Mouse (Mus musculus): ENCODE measurements around the gene Nxpe4. TPM values are rescaled to one million over a fixed set of nuclear protein-coding genes. Genes with fewer than 3 reads are reported as not detected.
"Not testable (repeated sequence)": the region's sequence is repeated elsewhere in the genome, so short reads cannot be mapped to it uniquely, and the experiment has no call there.

Gene Nxpe4
- polyA plus RNA-seq, 1 experiment: 4.1 TPM

DNA sequence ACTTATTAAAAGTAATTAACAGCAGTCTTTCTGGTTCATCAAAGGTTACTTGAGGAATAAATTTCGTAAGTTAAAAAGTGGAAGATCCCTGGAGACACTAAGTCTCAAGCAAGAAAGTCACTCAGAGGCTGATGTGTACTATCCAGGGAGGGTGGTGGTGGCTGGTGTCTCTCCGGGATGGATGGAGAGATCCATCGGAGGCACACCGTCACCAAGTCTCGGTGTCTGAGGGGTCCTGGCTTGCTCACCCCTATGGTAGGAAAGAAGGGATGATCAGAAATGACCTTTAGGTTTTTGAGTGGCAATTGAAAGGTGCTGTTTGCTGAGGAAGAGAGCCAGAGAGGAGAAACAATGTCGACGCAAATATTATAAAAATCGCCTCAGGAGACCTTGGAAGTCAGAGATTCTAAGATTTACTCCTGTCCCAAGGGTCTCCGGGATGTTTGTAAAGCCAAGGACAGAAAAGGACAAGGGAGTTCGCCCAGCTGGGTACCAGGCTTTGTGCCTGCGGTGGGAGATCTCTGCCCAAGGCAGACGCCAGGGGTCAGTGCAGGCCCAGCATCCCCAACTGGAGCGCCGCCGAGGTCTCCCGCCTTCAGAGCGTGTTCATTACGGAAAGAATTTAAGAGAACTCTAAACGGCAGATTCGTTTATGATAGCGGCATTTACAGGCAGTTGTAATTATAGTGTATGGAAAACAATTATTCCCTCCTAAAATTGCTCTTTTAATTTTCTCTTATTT, 104.6 kb downstream of the Nxpe4 start:
- 14% methylated on average over 21 of the region's 21 CpGs for WGBS
- TF ChIP-seq POLR2A (IDR thresholded peaks at IDR 0.05; ENCODE audit: borderline replicate concordance, control insufficient read depth, low read depth, low read length) (no peak), CTCF (IDR thresholded peaks at IDR 0.05; ENCODE audit: control insufficient read depth, insufficient read depth, low read length) (peak; percentile 74)
- Histone ChIP-seq H3K27ac (ENCODE audit: control insufficient read depth, insufficient read depth, low read depth, low read length, poor library complexity) (no peak overlapping the region), H3K4me3 (replicated peaks; ENCODE audit: control insufficient read depth, low read depth, low read length) (no peak overlapping the region), H3K4me1 (ENCODE audit: control insufficient read depth, insufficient read depth, low read length) (no peaks in the 10 kb centered on the region; the same call in 1 of the 2 replicates)

DNA sequence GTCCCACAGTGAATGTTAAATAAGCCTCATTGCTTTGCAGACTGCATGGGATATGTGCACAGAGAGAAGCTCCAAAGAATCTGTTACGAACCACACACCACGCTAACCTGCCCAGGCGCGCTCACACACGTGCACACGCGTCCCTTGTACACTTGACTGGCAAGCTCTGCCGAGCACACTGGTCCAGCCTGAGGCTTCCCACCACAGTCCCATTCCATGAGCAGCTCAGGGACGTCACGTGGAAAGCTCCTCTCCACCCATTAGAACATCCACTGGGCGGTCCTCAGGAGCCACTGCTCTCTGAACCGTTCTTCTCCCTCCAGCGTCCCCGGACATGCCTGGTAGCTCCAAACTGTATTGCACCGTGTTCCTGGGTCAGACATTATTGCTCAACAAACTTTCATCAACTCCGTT, 105.2 kb downstream of the Nxpe4 start:
- WGBS: under 1% methylated on average over 16 of the region's 16 CpGs
- no peaks in the 10 kb centered on the region; the same call in 1 of the 2 replicates for H3K4me1 ChIP-seq (ENCODE audit: control insufficient read depth, insufficient read depth, low read length)
- no peak overlapping the region for H3K27ac ChIP-seq (ENCODE audit: control insufficient read depth, insufficient read depth, low read depth, low read length, poor library complexity)
- H3K4me3 ChIP-seq (replicated peaks; ENCODE audit: control insufficient read depth, low read depth, low read length): peak overlapping the region; percentile 58
- TF ChIP-seq CTCF (IDR thresholded peaks at IDR 0.05; ENCODE audit: control insufficient read depth, insufficient read depth, low read length) (no peak), POLR2A (IDR thresholded peaks at IDR 0.05; ENCODE audit: borderline replicate concordance, control insufficient read depth, low read depth, low read length) (no peak)

DNA sequence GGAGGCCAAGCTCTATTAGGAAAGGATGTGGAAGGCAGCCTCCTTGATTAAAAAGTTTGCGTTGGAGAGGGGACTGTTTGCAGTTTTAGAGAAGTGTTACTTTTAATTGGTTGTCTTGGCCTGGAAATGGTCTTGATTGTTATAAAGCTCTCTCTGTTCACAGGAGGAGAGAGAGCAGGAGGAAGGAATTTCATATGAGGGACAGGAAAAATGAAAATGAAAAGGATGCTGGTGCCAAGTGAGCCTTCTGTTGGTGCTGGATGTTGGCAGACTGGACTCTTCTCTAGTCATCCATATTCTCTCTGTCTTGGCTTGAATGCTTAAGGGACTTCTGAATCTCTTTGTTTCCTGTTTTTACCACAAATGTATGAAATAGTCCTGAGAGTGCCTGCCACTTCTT, 106.1 kb downstream of the Nxpe4 start:
- no peaks in the 10 kb centered on the region; the same call in 1 of the 2 replicates for H3K4me1 ChIP-seq (ENCODE audit: control insufficient read depth, insufficient read depth, low read length)
- 76% methylated on average over 1 of the region's 1 CpGs for WGBS
- TF ChIP-seq POLR2A (IDR thresholded peaks at IDR 0.05; ENCODE audit: borderline replicate concordance, control insufficient read depth, low read depth, low read length): no peak
- no peak for TF ChIP-seq CTCF (IDR thresholded peaks at IDR 0.05; ENCODE audit: control insufficient read depth, insufficient read depth, low read length)
- no peak overlapping the region for H3K27ac ChIP-seq (ENCODE audit: control insufficient read depth, insufficient read depth, low read depth, low read length, poor library complexity)
- H3K4me3 ChIP-seq (replicated peaks; ENCODE audit: control insufficient read depth, low read depth, low read length): no peak overlapping the region

DNA sequence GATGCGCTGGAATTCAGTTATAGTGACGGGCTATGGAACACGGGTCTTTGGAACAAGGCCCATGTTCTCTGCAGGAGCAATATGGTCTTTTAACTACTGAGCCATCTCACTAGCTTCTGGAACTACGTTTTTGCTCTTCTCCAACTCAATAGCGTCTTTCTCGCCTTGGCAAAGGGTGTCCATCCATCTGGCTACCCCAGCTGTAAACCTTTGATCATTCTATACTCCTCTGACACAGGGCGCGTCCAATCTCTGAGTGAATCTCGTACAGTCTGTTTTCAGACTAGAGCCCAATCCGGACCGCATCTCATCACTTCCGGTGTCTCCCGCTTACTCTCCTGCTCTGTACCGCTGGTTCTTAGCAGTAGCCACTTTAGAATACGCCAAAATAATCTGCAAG, 115.0 kb downstream of the Nxpe4 start:
- no peaks in the 10 kb centered on the region for H3K4me1 ChIP-seq (ENCODE audit: control insufficient read depth, insufficient read depth, low read length)
- H3K4me3 ChIP-seq (replicated peaks; ENCODE audit: control insufficient read depth, low read depth, low read length): no peak overlapping the region
- no peak for TF ChIP-seq POLR2A (IDR thresholded peaks at IDR 0.05; ENCODE audit: borderline replicate concordance, control insufficient read depth, low read depth, low read length)
- TF ChIP-seq CTCF (IDR thresholded peaks at IDR 0.05; ENCODE audit: control insufficient read depth, insufficient read depth, low read length): no peak
- WGBS: 87% methylated on average over 15 of the region's 15 CpGs
- H3K27ac ChIP-seq (ENCODE audit: control insufficient read depth, insufficient read depth, low read depth, low read length, poor library complexity): no peak overlapping the region

DNA sequence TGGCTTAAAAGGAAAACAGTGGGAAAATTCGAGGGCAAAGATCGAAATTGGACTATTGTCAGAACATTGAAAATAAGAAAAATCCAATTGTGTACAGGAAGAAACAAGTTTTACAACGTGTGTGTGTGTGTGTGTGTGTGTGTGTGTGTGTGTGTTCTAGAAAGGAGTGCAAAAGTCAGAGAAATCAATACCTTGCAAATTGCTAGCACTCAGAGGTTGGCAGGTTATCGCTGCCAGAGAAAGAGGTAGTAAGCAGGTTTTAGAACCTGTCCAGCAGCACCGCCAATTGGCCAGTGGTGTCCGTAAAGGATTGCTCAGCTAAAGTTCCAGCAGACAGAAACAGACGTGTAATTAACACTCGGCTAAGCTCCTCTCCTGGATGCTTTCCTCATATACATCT, 122.4 kb downstream of the Nxpe4 start:
- H3K27ac ChIP-seq (ENCODE audit: control insufficient read depth, insufficient read depth, low read depth, low read length, poor library complexity): no peak overlapping the region
- H3K4me1 ChIP-seq (ENCODE audit: control insufficient read depth, insufficient read depth, low read length): no peaks in the 10 kb centered on the region
- no peak overlapping the region for H3K4me3 ChIP-seq (replicated peaks; ENCODE audit: control insufficient read depth, low read depth, low read length)
- 76% methylated on average over 8 of the region's 8 CpGs for WGBS
- TF ChIP-seq POLR2A (IDR thresholded peaks at IDR 0.05; ENCODE audit: borderline replicate concordance, control insufficient read depth, low read depth, low read length) (no peak), CTCF (IDR thresholded peaks at IDR 0.05; ENCODE audit: control insufficient read depth, insufficient read depth, low read length) (no peak)

DNA sequence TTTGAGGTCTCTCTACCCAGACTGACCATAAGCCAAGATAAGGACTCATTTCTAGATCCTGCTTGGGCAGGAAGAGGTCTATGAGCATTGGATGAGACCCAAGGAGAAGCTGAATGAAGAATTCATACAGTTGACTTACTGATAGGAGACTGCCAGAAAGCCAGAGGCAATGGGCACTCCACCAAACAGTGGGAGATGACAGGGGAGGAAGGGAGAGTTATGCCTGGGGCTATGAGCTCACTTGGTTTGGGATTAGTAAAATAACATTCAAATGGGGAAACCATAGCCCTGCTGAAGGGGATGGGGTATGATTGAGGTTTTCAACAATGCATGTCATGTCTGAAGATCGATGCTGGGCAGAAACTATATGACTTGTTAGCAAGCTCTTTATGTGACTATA, 128.5 kb downstream of the Nxpe4 start:
- Histone ChIP-seq H3K27ac (ENCODE audit: control insufficient read depth, insufficient read depth, low read depth, low read length, poor library complexity) (no peak overlapping the region), H3K4me3 (replicated peaks; ENCODE audit: control insufficient read depth, low read depth, low read length) (no peak overlapping the region), H3K4me1 (ENCODE audit: control insufficient read depth, insufficient read depth, low read length) (no peaks in the 10 kb centered on the region)
- 67% methylated on average over 1 of the region's 1 CpGs for WGBS
- TF ChIP-seq POLR2A (IDR thresholded peaks at IDR 0.05; ENCODE audit: borderline replicate concordance, control insufficient read depth, low read depth, low read length) (no peak), CTCF (IDR thresholded peaks at IDR 0.05; ENCODE audit: control insufficient read depth, insufficient read depth, low read length) (no peak)

DNA sequence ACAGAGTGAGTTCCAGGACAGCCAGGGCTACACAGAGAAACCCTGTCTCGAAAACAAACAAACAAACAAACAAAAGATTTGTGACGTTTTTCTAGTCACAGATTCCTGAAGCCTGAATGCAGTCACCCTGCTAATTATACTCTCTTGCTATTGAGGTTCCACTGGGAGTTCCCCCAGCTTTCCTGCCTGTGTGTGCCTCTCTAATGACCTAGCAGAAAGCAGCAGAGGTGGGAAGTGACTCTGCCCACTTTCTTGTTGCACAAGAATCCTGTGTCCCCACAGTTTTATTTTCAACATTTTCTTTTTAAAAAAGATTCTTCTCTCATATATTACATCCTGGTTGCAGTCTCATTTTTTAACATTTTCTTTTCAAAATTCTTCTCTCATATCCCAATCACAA, 132.9 kb downstream of the Nxpe4 start:
- H3K27ac ChIP-seq (ENCODE audit: control insufficient read depth, insufficient read depth, low read depth, low read length, poor library complexity): no peak overlapping the region
- WGBS: 34% methylated on average over 2 of the region's 2 CpGs
- no peaks in the 10 kb centered on the region for H3K4me1 ChIP-seq (ENCODE audit: control insufficient read depth, insufficient read depth, low read length)
- no peak overlapping the region for H3K4me3 ChIP-seq (replicated peaks; ENCODE audit: control insufficient read depth, low read depth, low read length)
- TF ChIP-seq POLR2A (IDR thresholded peaks at IDR 0.05; ENCODE audit: borderline replicate concordance, control insufficient read depth, low read depth, low read length): no peak
- no peak for TF ChIP-seq CTCF (IDR thresholded peaks at IDR 0.05; ENCODE audit: control insufficient read depth, insufficient read depth, low read length)

DNA sequence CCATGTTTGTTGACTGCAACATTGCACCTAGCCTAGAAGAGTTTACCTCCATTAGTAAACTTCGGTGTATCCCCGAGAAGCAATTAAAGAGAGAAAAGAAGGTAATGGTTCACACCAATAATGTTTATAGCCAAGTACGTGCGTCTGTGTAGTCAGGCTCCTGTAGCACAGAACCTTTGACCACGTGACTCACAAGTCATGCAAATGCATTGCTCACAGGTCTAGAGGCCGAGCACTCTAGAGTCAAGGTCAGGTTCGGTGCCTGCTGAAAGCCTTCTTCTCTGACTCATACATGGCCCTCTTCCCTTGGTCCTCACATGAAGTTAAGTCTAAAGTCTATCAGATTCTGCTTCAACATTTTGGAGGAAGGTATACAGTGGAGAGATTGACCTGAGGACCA, 137.2 kb downstream of the Nxpe4 start:
- H3K4me3 ChIP-seq (replicated peaks; ENCODE audit: control insufficient read depth, low read depth, low read length): no peak overlapping the region
- TF ChIP-seq POLR2A (IDR thresholded peaks at IDR 0.05; ENCODE audit: borderline replicate concordance, control insufficient read depth, low read depth, low read length): no peak
- TF ChIP-seq CTCF (IDR thresholded peaks at IDR 0.05; ENCODE audit: control insufficient read depth, insufficient read depth, low read length): no peak
- 83% methylated on average over 7 of the region's 7 CpGs for WGBS
- no peak overlapping the region for H3K27ac ChIP-seq (ENCODE audit: control insufficient read depth, insufficient read depth, low read depth, low read length, poor library complexity)
- H3K4me1 ChIP-seq (ENCODE audit: control insufficient read depth, insufficient read depth, low read length): no peaks in the 10 kb centered on the region

DNA sequence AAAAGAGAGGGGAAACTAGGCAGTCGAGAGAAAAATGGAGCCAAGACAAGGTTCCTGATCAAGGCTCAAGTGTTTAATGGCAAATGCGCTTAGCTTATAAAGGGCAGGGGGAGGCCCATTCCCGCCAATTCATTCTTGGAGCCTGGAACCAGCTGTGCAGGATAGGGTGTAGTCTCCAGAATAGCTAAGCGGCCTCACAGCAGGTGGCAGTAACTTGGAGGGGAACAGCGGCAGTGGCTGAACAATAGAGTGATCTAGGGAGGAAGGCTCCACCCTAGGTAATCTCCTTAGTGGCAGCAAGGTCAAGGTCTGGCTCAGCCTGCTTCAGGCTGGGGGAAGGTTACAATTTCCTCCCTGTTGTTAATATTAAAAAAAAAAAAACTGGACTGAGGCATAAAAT, 141.7 kb downstream of the Nxpe4 start:
- not testable (repeated sequence) for H3K4me3 ChIP-seq (replicated peaks; ENCODE audit: control insufficient read depth, low read depth, low read length); H3K27ac ChIP-seq (ENCODE audit: control insufficient read depth, insufficient read depth, low read depth, low read length, poor library complexity); H3K4me1 ChIP-seq (ENCODE audit: control insufficient read depth, insufficient read depth, low read length)
- WGBS: 83% methylated on average over 5 of the region's 5 CpGs

Measured in bone marrow, adult 2 months (tissue).